Mouse (Mus musculus): ENCODE results near the gene Casp9.
A peak's percentile ranks its signal among the peaks of the same experiment; 100 is the strongest.
"Not testable (repeated sequence)": the region's sequence is repeated elsewhere in the genome, so short reads cannot be mapped to it uniquely, and the experiment has no call there.

Casp9 gene

DNA sequence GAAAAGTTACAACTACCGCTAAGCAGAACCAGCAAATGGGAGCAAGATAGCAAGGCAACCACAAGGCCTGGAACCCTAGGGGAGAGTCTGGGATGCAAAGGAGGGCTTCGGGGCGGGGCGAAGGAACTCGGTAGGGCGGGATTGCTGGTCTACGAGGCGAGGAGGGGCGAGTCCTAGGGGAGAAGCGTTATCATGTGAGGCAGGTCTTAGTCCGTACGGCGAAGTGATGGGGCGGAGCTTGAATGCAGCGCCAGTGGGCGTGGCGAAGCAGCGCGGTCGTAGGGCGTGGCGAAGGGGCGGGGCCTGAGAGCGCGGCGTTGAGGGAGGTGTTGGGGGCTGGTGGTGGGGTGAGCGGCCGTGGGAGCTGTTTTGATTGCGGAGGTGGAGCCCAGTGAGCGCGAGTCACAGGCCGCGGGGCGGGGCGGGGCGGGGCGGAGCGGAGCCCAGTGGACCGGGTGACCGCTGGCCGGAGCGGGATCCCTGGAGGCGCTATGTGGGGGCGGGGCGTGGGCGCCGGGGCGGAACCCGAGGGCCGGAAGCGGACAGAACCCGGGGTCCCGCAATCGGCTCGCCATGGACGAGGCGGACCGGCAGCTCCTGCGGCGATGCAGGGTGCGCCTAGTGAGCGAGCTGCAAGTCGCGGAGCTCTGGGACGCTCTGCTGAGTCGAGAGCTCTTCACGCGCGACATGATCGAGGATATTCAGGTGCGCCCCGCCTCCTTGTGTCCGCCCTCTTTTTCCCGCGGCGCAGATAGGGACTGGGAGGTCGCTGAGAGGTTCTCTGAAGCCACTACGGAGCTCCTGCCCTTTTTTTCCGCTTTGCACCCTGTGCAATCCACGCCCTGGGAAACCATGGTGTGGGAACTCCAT lies at the start of gene Casp9:
Gene Casp9 (plus strand): TSS at position 331 of the 870 bp plus-strand sequence.
- peak; percentile 93 to 97 for DNase-seq (ENCODE audit: low read depth in 1 of 2, low spot score in 2 of 2)

DNA sequence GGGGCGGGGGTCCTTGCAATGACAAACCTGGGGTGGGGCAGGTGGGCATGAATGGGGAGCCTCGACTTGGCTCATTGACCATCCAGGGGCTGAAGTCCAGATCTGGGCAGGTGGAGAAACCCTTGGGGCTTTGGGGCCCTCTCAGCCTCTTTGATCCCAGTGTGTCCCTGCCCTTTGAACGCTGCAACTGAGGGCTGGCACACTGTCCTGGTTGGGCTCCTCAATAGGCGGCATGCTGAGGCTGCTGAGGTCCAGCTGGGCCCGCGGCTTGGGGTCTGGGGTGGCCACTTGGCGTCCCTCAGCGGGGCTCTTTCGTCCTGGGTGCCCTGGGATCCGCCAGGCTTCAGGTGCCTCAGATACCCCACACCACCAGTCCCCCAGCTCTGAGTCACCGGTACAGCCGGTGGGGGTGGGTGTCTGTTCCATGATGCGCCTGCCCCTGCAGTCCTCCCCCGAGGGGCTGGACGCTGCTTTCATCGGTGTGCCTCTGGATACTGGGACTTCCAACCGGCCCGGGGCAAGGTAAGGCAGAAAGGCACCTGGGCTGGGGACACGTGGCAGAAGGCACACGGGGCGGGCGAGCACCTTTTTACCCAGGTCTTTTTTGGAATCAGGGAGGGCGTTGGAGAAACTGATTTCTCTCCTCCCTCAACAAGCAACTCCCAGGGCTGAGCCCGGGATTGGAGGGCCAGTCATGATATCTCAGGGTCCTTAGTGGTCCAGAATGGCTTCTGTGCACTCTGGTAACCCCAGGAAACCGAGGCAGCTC lies 46.6 kb upstream of the Casp9 start, which contains the start of gene Agmat:
Gene Agmat (plus strand): TSS at position 95 of the 769 bp plus-strand sequence.
- DNase-seq (ENCODE audit: low read depth in 1 of 2, low spot score in 2 of 2) = no peak

DNA sequence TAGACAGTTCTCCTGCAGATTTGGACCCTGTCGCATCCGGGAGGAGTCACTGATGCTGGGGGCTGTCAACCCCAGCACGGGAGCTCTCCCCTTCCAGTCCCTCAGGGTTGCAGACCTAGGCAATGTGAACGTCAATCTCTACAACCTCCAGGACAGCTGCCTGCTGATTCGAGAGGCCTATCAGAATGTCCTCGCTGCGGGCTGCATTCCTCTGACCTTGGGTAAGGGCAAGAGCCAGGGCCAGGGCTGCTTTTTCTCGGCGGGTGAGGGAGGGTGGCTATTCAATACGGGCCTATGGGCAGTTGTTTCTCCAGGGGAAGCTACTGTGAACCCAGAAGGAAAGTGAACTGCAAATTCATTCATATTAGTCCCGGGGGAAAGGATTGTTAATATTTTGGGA lies 43.9 kb upstream of the Casp9 start:
- no peak for DNase-seq (ENCODE audit: low read depth in 1 of 2, low spot score in 2 of 2)

DNA sequence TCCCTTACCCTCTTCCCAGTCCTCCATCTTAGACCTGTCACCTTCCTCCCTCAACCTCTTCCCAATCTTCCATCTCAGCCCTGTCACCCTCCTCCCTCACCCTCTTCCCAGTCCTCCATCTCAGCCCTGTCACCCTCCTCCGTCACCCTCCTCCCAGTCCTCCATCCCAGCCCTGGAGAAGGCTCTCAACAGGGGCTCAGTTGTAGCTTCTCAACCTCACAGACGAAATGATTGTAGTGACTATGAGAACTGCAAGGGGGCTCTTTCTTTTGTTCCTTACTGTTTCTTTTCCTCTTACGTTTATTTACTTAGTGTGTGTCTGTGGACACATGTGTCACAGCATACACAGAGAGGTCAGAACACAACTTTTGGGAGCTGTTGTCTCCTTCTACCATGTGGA lies 42.6 kb upstream of the Casp9 start:
- DNase-seq (ENCODE audit: low read depth in 1 of 2, low spot score in 2 of 2) = no peak

DNA sequence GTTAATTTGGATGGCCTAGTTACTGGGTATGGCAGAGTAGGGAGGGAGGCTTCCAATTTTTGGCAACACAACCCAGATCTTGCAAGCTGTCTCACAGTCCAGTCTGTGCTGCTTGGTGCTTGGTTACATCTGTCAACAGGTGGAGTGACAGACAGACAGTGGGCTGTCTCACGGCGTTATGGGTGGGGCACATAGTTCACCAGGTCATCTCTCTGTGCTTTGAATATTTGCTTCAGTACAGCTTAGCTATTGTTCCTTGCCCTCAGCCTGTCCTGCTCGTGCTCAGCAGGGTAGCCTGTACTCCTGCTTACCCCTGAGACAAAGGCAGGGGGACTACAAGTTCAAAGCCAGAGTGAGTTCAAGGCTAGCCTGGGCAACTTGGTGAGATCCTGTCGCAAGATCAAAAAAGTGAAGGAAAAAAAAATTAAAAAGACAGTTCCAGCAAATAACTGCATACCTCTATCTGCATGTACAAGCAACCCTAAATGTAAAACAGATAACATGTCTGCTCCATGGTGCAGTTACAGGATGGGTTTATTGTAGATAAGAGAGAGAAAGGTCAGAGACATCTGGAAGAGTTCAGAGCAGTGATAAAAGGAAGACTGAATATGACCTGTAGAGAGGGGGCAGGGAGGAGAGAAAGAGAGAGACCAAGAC lies 41.9 kb upstream of the Casp9 start:
- DNase-seq (ENCODE audit: low read depth in 1 of 2, low spot score in 2 of 2) = no peak

DNA sequence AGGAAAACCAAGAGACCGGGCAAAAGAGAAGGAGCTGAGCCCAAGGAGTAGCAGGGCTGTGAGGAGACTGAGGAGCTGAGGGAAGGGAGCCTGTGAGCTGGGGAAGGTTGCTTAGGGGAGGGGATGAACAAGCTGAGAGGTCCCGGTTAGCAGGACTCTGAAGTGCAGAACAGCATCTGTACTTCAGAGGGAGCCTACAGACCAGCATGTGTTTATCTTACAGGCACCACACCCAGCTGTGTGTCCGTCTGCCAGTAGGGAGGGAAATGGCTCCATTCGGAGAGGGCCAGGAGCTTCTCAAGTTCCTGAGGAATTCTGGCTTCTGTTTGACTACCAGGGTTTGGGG lies 41.4 kb upstream of the Casp9 start:
- no peak for DNase-seq (ENCODE audit: low read depth in 1 of 2, low spot score in 2 of 2)

- DNase-seq (ENCODE audit: low read depth in 1 of 2, low spot score in 2 of 2) = no peak
These were observed 38.0 kb upstream of the Casp9 start for GRCm38 (mm10) chr4:141755375-141755930.

DNA sequence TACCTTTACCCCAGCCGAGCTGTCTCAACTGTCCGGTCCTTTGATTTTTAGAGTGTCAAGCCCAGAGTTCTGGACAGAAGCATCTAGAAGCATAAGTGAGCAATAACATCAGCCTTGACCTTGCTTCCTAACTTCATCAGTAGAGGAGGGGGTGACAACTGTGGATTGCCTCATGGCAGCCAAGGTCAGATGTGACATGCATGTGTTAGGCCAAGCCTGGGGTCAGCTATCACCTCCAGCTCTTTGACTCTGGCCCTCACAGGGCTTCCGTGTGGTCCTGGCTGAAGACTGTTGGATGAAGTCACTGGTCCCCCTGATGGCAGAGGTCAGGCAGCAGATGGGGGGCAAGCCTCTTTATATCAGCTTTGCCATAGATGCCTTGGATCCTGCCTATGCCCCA lies 36.3 kb upstream of the Casp9 start:
- DNase-seq (ENCODE audit: low read depth in 1 of 2, low spot score in 2 of 2) = no peak

DNA sequence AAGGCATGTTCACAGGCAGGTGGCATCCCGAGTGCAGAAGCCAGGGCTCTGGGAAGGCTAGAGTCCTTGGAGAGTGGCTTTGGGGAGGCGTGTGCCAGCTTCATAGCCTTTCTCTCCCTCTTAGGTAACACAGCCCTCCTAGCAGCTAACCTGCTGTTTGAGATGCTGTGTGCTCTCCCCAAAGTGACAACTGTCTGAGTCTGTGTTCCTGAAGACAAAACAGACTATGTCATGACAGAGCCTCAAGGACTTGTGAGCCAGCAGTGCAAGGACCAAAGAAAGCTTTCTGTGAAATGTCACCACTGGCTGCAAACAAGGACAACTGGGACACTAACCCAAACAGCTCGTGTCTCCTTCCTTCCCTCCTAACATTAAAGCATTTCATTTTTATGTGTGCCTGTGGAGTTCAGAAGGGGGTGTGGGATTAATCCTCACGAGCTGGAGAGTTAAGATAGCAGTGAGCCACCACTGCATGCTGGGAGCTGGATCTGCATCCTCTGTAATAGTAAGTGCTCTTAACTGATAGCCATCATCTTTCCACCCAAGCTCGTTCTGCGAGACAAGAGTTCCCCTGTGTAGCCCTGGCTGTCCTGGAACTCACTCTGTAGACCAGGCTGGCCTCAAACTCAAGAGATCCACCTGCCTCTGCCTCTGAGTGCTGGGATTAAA lies 34.4 kb upstream of the Casp9 start:
- no peak for DNase-seq (ENCODE audit: low read depth in 1 of 2, low spot score in 2 of 2)

DNA sequence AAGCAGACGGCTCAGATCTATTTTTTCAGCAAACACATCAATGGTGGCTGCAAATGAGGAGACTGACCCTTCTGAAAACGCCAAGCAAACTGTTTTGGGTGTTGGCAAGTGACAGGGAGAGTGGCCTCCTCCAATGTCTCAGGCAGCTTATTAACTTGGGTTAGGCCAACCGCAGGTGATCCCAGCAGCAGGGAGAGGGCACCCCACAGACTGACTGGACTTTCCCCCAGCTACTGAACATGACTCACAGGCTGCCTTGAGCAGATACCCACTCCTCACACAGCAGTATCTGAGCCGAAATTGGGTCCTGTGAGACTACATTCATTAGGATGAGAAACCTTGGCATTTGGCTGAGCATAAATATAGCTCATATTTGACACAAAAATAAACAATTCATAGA lies 32.5 kb upstream of the Casp9 start:
- DNase-seq (ENCODE audit: low read depth in 1 of 2, low spot score in 2 of 2) = no peak

DNA sequence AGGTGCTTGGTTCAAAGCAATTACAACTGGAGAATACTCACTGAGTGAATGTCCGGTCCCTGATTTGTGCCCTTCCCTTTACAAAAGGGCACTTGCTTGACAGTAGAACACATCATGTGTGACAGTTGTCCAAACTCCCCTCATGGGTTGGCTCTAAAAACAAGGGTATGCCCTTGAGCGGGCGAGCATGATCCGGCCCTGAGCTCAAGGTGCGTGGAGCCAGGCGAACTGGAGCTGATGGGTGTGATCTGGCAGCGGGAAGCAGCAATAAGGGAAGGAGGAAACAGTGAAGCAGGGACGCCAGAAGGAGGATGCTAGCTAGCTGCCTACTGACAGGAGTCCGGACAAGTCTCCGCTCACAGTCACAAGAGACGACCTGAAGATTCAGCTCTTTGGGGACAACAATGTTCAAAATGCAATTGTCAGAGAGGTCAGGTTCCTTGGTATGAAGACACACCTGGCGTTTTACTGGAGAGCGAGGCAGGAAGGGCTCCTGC lies 31.3 kb upstream of the Casp9 start:
- DNase-seq (ENCODE audit: low read depth in 1 of 2, low spot score in 2 of 2) = no peak

GRCm38 (mm10) chr4:141763476-141763875 lies 29.9 kb upstream of the Casp9 start:
- no peak for DNase-seq (ENCODE audit: low read depth in 1 of 2, low spot score in 2 of 2)

DNA sequence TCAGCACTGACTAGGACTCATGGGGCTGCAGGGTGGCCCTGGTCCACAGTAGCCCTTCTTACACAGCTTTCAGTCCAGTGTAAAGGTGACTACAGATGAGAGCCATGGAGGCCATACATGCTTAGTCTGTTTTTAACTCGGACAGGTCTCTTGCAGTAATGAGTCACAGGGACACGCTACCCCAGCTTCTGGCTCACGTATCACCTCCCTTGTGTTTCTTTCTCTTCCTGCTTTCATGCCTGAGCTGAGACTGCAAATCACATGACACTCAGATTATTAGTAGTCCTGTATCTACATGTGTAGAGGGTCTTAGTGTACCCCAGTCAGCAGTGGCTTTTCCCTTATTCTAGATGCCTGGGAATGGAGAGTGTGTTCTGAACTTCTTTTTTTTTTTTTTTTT lies 28.4 kb upstream of the Casp9 start:
- no peak for DNase-seq (ENCODE audit: low read depth in 1 of 2, low spot score in 2 of 2)

DNA sequence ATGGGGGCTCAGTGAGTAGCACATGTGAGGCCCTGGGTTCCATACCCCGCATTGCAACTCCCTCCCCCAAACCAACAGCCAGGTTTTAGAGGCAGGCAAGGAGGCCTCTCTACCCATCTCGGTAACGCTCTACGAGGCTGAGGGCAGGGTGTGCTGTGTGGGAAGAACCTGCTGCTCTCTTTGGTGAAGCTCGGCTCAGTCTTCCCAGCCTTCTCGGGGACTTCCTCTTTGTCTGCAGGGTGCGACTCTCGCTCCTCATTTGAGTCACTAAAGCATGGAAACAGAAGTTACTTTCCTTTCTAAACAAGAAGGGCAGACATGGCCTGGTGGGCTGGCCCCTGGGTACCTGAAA lies 27.1 kb upstream of the Casp9 start:
- DNase-seq (ENCODE audit: low read depth in 1 of 2, low spot score in 2 of 2) = peak; percentile 40 to 49

DNA sequence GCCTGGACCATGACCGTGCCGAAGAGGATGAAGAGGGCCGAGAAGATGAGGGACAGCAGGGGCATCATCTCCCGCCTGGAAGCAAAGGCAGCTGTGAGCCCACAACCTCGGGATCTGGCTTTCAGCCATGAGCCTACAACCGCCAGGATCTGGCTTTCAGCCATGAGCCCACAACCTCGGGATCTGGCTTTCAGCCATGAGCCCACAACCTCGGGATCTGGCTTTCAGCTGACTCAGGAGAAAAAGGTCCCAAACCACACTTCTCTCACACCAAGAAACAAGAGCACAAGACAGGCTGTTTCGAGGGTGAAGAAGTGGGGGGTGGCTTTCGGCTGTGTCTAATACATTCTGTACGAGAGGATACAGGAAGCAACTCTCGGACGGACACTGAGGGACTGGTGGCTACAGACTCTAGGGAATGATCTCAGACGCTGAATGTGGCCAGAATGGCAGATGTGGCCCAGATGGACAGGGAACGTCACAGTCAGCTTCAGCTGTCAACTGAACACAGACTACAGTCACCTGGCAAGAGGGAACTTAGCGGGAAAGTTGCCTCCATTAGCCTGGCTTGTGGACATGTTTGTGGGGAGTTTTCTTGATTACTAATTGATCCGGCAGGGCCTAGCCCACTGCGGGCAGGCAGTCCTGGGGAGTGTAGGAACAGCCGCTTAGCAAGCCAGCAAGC lies 26.6 kb upstream of the Casp9 start:
- no peak for DNase-seq (ENCODE audit: low read depth in 1 of 2, low spot score in 2 of 2)

- no peak for DNase-seq (ENCODE audit: low read depth in 1 of 2, low spot score in 2 of 2)
These were observed 25.9 kb upstream of the Casp9 start for GRCm38 (mm10) chr4:141767353-141768036.

DNA sequence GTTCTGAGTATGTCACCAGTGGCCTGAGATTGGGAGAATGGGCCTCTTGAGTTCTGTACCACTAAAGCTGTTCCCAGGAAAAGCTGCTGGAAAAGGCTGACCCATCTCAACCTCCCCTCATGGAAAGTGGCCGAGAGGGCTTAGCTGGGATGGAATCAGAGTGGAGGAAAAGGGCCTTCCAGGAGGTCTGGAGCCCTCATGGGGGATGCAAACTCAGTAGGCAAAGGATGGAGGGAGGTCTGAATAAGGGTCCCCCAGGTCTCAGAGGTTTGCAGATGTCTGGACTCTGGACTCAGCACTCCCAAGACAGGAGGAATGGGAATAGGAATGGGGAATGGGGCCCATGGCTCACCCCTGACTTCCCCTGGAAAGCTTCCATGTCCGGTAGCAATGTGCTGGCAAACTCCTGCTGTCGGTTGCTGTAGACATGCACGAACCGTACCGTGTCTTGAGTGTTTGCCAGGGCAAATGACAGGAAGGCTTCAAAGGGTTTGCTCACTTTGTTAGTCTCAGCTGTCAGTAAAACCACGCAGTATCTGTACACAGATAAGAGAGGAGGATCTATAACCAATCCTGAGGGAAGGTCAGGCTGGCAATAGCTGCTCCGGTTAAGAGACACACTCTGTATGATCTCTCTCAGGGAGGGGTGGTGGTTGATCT lies 23.8 kb upstream of the Casp9 start:
- DNase-seq (ENCODE audit: low read depth in 1 of 2, low spot score in 2 of 2) = no peak

- no peak for DNase-seq (ENCODE audit: low read depth in 1 of 2, low spot score in 2 of 2)
These were observed 21.6 kb upstream of the Casp9 start for GRCm38 (mm10) chr4:141771823-141772222.

GRCm38 (mm10) chr4:141773019-141773418 lies 20.4 kb upstream of the Casp9 start:
- not testable (repeated sequence) for DNase-seq (ENCODE audit: low read depth in 1 of 2, low spot score in 2 of 2)
